Comparison of ENCODE assay signal across 9 mouse cellular contexts in genomic region chr17:24453372-24453771, GRCm38 (mm10). TPM values are rescaled to one million over a fixed set of nuclear protein-coding genes. Genes with fewer than 3 reads are reported as not detected.
DNase-seq lines count a peak whose midpoint lies in the region; ATAC-seq and TF ChIP-seq lines count a peak whose summit lies in the region.
"Had no signal": no experiment of that assay in that cellular context is flagged by ENCODE, and none has a peak within 500 bp of the region (broad histone marks: within the 10 kb centered on the region; RNA-seq: fewer than 3 reads in every experiment).

No protein-coding gene starts in this region.

- H3K36me3 ChIP-seq in hindbrain, embryonic 13.5 days = peaks cover 33% of the 10 kb centered on the region
- H3K36me3 ChIP-seq in hindbrain, embryonic 11.5 days (ENCODE audit: control insufficient read depth, insufficient read depth, low read length) = no peaks in the 10 kb centered on the region
- peaks cover 16% of the 10 kb centered on the region; the same call in 1 of the 2 replicates for H3K36me3 ChIP-seq in ES-E14 (ENCODE audit: control insufficient read depth, insufficient read depth, low read length, poor library complexity, severe bottlenecking)
- H3K36me3 ChIP-seq in embryonic facial prominence, embryonic 10.5 days (replicated peaks) = peaks cover 34% of the 10 kb centered on the region
- peaks cover 35% of the 10 kb centered on the region for H3K36me3 ChIP-seq in midbrain, embryonic 10.5 days

- H3K27me3 ChIP-seq in hindbrain, embryonic 13.5 days = no peaks in the 10 kb centered on the region
- H3K27me3 ChIP-seq in hindbrain, embryonic 11.5 days (ENCODE audit: control insufficient read depth, insufficient read depth, low read length) = no peaks in the 10 kb centered on the region
- H3K27me3 ChIP-seq in embryonic facial prominence, embryonic 10.5 days (replicated peaks; ENCODE audit: low read depth, poor library complexity, severe bottlenecking) = no peaks in the 10 kb centered on the region
- H3K27me3 ChIP-seq in midbrain, embryonic 10.5 days (ENCODE audit: low read depth, poor library complexity, severe bottlenecking) = no peaks in the 10 kb centered on the region

- H3K4me1 ChIP-seq in hindbrain, embryonic 13.5 days (replicated peaks) = peaks cover 33% of the 10 kb centered on the region
- 0 out of 2 replicates have a peak, but pooled peaks cover 2% of the 10 kb centered on the region for H3K4me1 ChIP-seq in hindbrain, embryonic 11.5 days (replicated peaks; ENCODE audit: control insufficient read depth, insufficient read depth, low read length)
- H3K4me1 ChIP-seq in ES-E14 (ENCODE audit: control insufficient read depth in 2 of 2, insufficient read depth in 2 of 2, low read length in 2 of 2, poor library complexity in 1 of 2) = 0 out of 4 replicates have a peak, but pooled peaks cover 0 to 2% of the 10 kb centered on the region in 2 experiments
- H3K4me1 ChIP-seq in embryonic facial prominence, embryonic 10.5 days = peaks cover 19% of the 10 kb centered on the region
- peaks cover 15% of the 10 kb centered on the region for H3K4me1 ChIP-seq in midbrain, embryonic 10.5 days

- no peak for ATAC-seq in hindbrain, embryonic 13.5 days (ENCODE audit: low FRiP score)
- ATAC-seq in hindbrain, embryonic 11.5 days (ENCODE audit: low FRiP score) = no peak

- no peak overlapping the region for H3K9ac ChIP-seq in hindbrain, embryonic 13.5 days
- no peak overlapping the region for H3K9ac ChIP-seq in hindbrain, embryonic 11.5 days (ENCODE audit: low read depth, low read length)
- H3K9ac ChIP-seq in ES-E14 (ENCODE audit: insufficient read depth, low read depth, low read length, poor library complexity, severe bottlenecking) = no peak overlapping the region

- peak overlapping the region; percentile 79 for H3K4me2 ChIP-seq in hindbrain, embryonic 13.5 days
- no peak overlapping the region for H3K4me2 ChIP-seq in hindbrain, embryonic 11.5 days (replicated peaks; ENCODE audit: low read depth, low read length)

- no peak for DNase-seq in hindbrain, embryonic 11.5 days (ENCODE audit: low spot score)
- no peak for DNase-seq in ES-E14 (ENCODE audit: low read depth, low spot score)
- DNase-seq in embryonic facial prominence, embryonic 10.5 days (ENCODE audit: low spot score) = no peak
- no peak for DNase-seq in midbrain, embryonic 10.5 days (ENCODE audit: low spot score)
- DNase-seq in layer of hippocampus, postnatal 25 days (ENCODE audit: extremely low spot score in 1 of 2, low spot score in 1 of 2) = no peak
- no peak for DNase-seq in right cerebral cortex, adult 2 months (ENCODE audit: low spot score in 2 of 2)
- DNase-seq: gastrocnemius, postnatal 14 days; lung, adult 18-20 months had no signal

- no peak overlapping the region for H3K4me3 ChIP-seq in hindbrain, embryonic 13.5 days
- no peak overlapping the region for H3K4me3 ChIP-seq in hindbrain, embryonic 11.5 days (ENCODE audit: low read depth, low read length)
- no peak overlapping the region for H3K4me3 ChIP-seq in ES-E14 (ENCODE audit: insufficient read depth in 1 of 2, low read depth in 1 of 2, low read length in 2 of 2, poor library complexity in 1 of 2, severe bottlenecking in 1 of 2)
- peak overlapping the region; percentile 90 for H3K4me3 ChIP-seq in embryonic facial prominence, embryonic 10.5 days
- H3K4me3 ChIP-seq in midbrain, embryonic 10.5 days = peak overlapping the region; percentile 86; the same call in 1 of the 2 replicates

- H3K9me3 ChIP-seq in hindbrain, embryonic 13.5 days = no peaks in the 10 kb centered on the region
- no peaks in the 10 kb centered on the region for H3K9me3 ChIP-seq in hindbrain, embryonic 11.5 days (ENCODE audit: control insufficient read depth, low read length)
- no peaks in the 10 kb centered on the region for H3K9me3 ChIP-seq in ES-E14 (ENCODE audit: control insufficient read depth, insufficient read depth, low read depth, low read length)
- no peaks in the 10 kb centered on the region for H3K9me3 ChIP-seq in embryonic facial prominence, embryonic 10.5 days
- no peaks in the 10 kb centered on the region for H3K9me3 ChIP-seq in midbrain, embryonic 10.5 days (replicated peaks)

- WGBS in hindbrain, embryonic 13.5 days = 91% methylated on average over 2 of the region's 2 CpGs
- WGBS in hindbrain, embryonic 11.5 days = 94% methylated on average over 2 of the region's 2 CpGs
- WGBS in embryonic facial prominence, embryonic 10.5 days = 89% methylated on average over 2 of the region's 2 CpGs
- 88% methylated on average over 2 of the region's 2 CpGs for WGBS in midbrain, embryonic 10.5 days

- H3K27ac ChIP-seq in hindbrain, embryonic 13.5 days = no peak overlapping the region
- H3K27ac ChIP-seq in hindbrain, embryonic 11.5 days (ENCODE audit: low read depth, low read length) = no peak overlapping the region
- no peak overlapping the region for H3K27ac ChIP-seq in ES-E14 (ENCODE audit: insufficient read depth, low read depth, low read length, poor library complexity, severe bottlenecking)
- no peak overlapping the region for H3K27ac ChIP-seq in embryonic facial prominence, embryonic 10.5 days (replicated peaks)
- H3K27ac ChIP-seq in midbrain, embryonic 10.5 days (replicated peaks) = no peak overlapping the region

- in situ Hi-C loops in ES-E14 (cut with MboI; ENCODE audit: low sequenced_read_pairs in 2 of 2, unreplicated experiment in 2 of 2) = no loop called here

TF ChIP-seq in ES-E14, 5 proteins besides CTCF, POLR2A, EP300 and RAD21:
- TF ChIP-seq MAFK (IDR thresholded peaks at IDR 0.05; ENCODE audit: insufficient read depth, low read depth, low read length) (no peak), HCFC1 (IDR thresholded peaks at IDR 0.05; ENCODE audit: borderline replicate concordance, insufficient read depth, low read length) (no peak), CHD2 (IDR thresholded peaks at IDR 0.05; ENCODE audit: low read depth, low read length) (0 out of 2 replicates have a peak, but pooled peaks have one; percentile 60), ZC3H11A (IDR thresholded peaks at IDR 0.05; ENCODE audit: borderline replicate concordance, low read depth, low read length) (no peak)

RNA-seq across cellular contexts. Expression of gene Dnase1l2, which starts 10.5 kb away (rescaled TPM):
- polyA plus RNA-seq in hindbrain, embryonic 13.5 days (2015; fragmentation: Nextera tagmentation; extraction: Ambion mirVana) = 5.1 and 6.0 TPM in 2 replicates
- polyA plus RNA-seq in hindbrain, embryonic 11.5 days (2014; fragmentation: Nextera tagmentation; extraction: Ambion mirVana) = 2.6 and 3.2 TPM in 2 replicates
- 1.2 and 1.8 TPM in 2 replicates for total RNA-seq in ES-E14 (2012; rRNA removed)
- 2.5 and 3.6 TPM in 2 replicates for polyA plus RNA-seq in embryonic facial prominence, embryonic 10.5 days (2016; fragmentation: Nextera tagmentation; extraction: Ambion mirVana)
- polyA plus RNA-seq in midbrain, embryonic 10.5 days (2016; fragmentation: Nextera tagmentation; extraction: Ambion mirVana) = 2.7 and 3.4 TPM in 2 replicates
- 1 to 10 TPM; 6.0 to 7.8 TPM for total RNA-seq in layer of hippocampus, postnatal 25 days (2021)

RNA-seq across cellular contexts. Expression of gene E4f1, which starts 16.7 kb away (rescaled TPM):
- polyA plus RNA-seq in hindbrain, embryonic 13.5 days (2015; fragmentation: Nextera tagmentation; extraction: Ambion mirVana) = 41.9 and 43.5 TPM in 2 replicates
- 17.5 and 19.9 TPM in 2 replicates for polyA plus RNA-seq in hindbrain, embryonic 11.5 days (2014; fragmentation: Nextera tagmentation; extraction: Ambion mirVana)
- 23.4 and 38.2 TPM in 2 replicates for total RNA-seq in ES-E14 (2012; rRNA removed)
- polyA plus RNA-seq in embryonic facial prominence, embryonic 10.5 days (2016; fragmentation: Nextera tagmentation; extraction: Ambion mirVana) = 35.5 and 36.6 TPM in 2 replicates
- polyA plus RNA-seq in midbrain, embryonic 10.5 days (2016; fragmentation: Nextera tagmentation; extraction: Ambion mirVana) = 36.2 and 42.9 TPM in 2 replicates
- 10 to 100 TPM; 25.4 to 36.0 TPM for total RNA-seq in layer of hippocampus, postnatal 25 days (2021)

RNA-seq across cellular contexts. Expression of gene Pgp, which starts 16.8 kb away (rescaled TPM):
- polyA plus RNA-seq in hindbrain, embryonic 13.5 days (2015; fragmentation: Nextera tagmentation; extraction: Ambion mirVana) = 55.4 and 56.9 TPM in 2 replicates
- 60.1 and 64.6 TPM in 2 replicates for polyA plus RNA-seq in hindbrain, embryonic 11.5 days (2014; fragmentation: Nextera tagmentation; extraction: Ambion mirVana)
- total RNA-seq in ES-E14 (2012; rRNA removed) = 12.8 and 16.6 TPM in 2 replicates
- 71.0 and 72.8 TPM in 2 replicates for polyA plus RNA-seq in embryonic facial prominence, embryonic 10.5 days (2016; fragmentation: Nextera tagmentation; extraction: Ambion mirVana)
- polyA plus RNA-seq in midbrain, embryonic 10.5 days (2016; fragmentation: Nextera tagmentation; extraction: Ambion mirVana) = 76.4 and 83.5 TPM in 2 replicates
- total RNA-seq in layer of hippocampus, postnatal 25 days (2021) = 10 to 100 TPM; 61.5 to 74.6 TPM

RNA-seq across cellular contexts. Expression of gene Bricd5, which starts 20.3 kb away (rescaled TPM):
- polyA plus RNA-seq in hindbrain, embryonic 13.5 days (2015; fragmentation: Nextera tagmentation; extraction: Ambion mirVana) = 0.27 and 1.2 TPM in 2 replicates
- polyA plus RNA-seq in hindbrain, embryonic 11.5 days (2014; fragmentation: Nextera tagmentation; extraction: Ambion mirVana) = 0.86 and 1.8 TPM in 2 replicates
- total RNA-seq in ES-E14 (2012; rRNA removed) = 1.2 and 1.4 TPM in 2 replicates
- 0.36 and 0.67 TPM in 2 replicates for polyA plus RNA-seq in embryonic facial prominence, embryonic 10.5 days (2016; fragmentation: Nextera tagmentation; extraction: Ambion mirVana)
- 0.21 and 0.22 TPM in 2 replicates for polyA plus RNA-seq in midbrain, embryonic 10.5 days (2016; fragmentation: Nextera tagmentation; extraction: Ambion mirVana)
- 1 to 10 TPM; 1.6 to 3.5 TPM for total RNA-seq in layer of hippocampus, postnatal 25 days (2021)

RNA-seq across cellular contexts. Expression of gene Mlst8, which starts 25.5 kb away (rescaled TPM):
- 35.5 and 36.1 TPM in 2 replicates for polyA plus RNA-seq in hindbrain, embryonic 13.5 days (2015; fragmentation: Nextera tagmentation; extraction: Ambion mirVana)
- 27.8 and 37.7 TPM in 2 replicates for polyA plus RNA-seq in hindbrain, embryonic 11.5 days (2014; fragmentation: Nextera tagmentation; extraction: Ambion mirVana)
- 24.2 and 32.8 TPM in 2 replicates for total RNA-seq in ES-E14 (2012; rRNA removed)
- 37.5 and 39.0 TPM in 2 replicates for polyA plus RNA-seq in embryonic facial prominence, embryonic 10.5 days (2016; fragmentation: Nextera tagmentation; extraction: Ambion mirVana)
- polyA plus RNA-seq in midbrain, embryonic 10.5 days (2016; fragmentation: Nextera tagmentation; extraction: Ambion mirVana) = 40.2 and 40.9 TPM in 2 replicates
- total RNA-seq in layer of hippocampus, postnatal 25 days (2021) = 10 to 100 TPM; 38.1 to 40.1 TPM

Comparison
In these comparisons a context has a peak if more than half of its experiments do, and no peak if none do; other contexts are left out.
1. H3K4me3 ChIP-seq: peak in embryonic facial prominence, embryonic 10.5 days (single experiment) and midbrain, embryonic 10.5 days (single experiment); none in hindbrain, embryonic 13.5 days (single experiment), hindbrain, embryonic 11.5 days (single experiment) and ES-E14 (0 of 2).